Mouse (Mus musculus) heart, adult 2 months (tissue): ENCODE data around the gene Xrcc5.

Source experiments
- CTCF ChIP-seq: fragments of 200-600 bp; IDR thresholded peaks from 2 replicates; pipeline ENCODE4 v1.8.1; 2022; ENCODE audit warnings: antibody characterized with exemption, mild to moderate bottlenecking, moderate library complexity
- POLR2A ChIP-seq: fragments of 200-500 bp; IDR thresholded peaks from 2 replicates; pipeline ENCODE4 v1.6.1; 2011; ENCODE audit warnings: mild to moderate bottlenecking, low read depth, low read length, control low read depth; ENCODE audit not compliant: insufficient read depth

- 0 out of 2 replicates have a peak, but pooled peaks have one; percentile 11 for TF ChIP-seq CTCF
- TF ChIP-seq POLR2A: no peak
Measured at GRCm38 (mm10) chr1:72436967-72437366, 129.7 kb downstream of the Xrcc5 start.
